Mouse (Mus musculus) liver, embryonic 12.5 days (tissue): ENCODE data around the gene CN725425. TPM values are rescaled to one million over a fixed set of nuclear protein-coding genes. Genes with fewer than 3 reads are reported as not detected.

Experiments
- ATAC-seq: fragments of 200-750 bp; cut with Nextera tagmentation; 2 replicates; pipeline ENCODE4 v1.8.0; 2017; ENCODE audit warnings: moderate number of reproducible peaks, mild to moderate bottlenecking, moderate library complexity
- H3K27ac ChIP-seq: fragments of 300-500 bp; sonication (generic); 2 replicates; pipeline ENCODE4 v1.5.1; 2016; ENCODE audit warnings: mild to moderate bottlenecking
- H3K27me3 ChIP-seq: fragments of 300-500 bp; sonication (generic); replicated peaks from 2 replicates; pipeline ENCODE4 v1.6.1; 2016; ENCODE audit warnings: mild to moderate bottlenecking, moderate library complexity
- H3K36me3 ChIP-seq: fragments of 300-500 bp; sonication (generic); 2 replicates; pipeline ENCODE4 v1.6.1; 2016; ENCODE audit warnings: mild to moderate bottlenecking, moderate library complexity
- H3K4me1 ChIP-seq: fragments of 300-500 bp; sonication (generic); 2 replicates; pipeline ENCODE4 v1.6.1; 2016
- H3K4me2 ChIP-seq: fragments of 300-500 bp; sonication (generic); 2 replicates; pipeline ENCODE4 v1.6.1; 2016; ENCODE audit warnings: mild to moderate bottlenecking, moderate library complexity
- H3K4me3 ChIP-seq: fragments of 300-500 bp; sonication (generic); 2 replicates; pipeline ENCODE4 v1.5.1; 2016; ENCODE audit warnings: mild to moderate bottlenecking, moderate library complexity
- H3K9ac ChIP-seq: fragments of 300-500 bp; sonication (generic); 2 replicates; pipeline ENCODE4 v1.6.1; 2016; ENCODE audit warnings: mild to moderate bottlenecking, moderate library complexity
- H3K9me3 ChIP-seq: fragments of 300-500 bp; sonication (generic); replicated peaks from 2 replicates; pipeline ENCODE4 v1.6.1; 2016; ENCODE audit warnings: mild to moderate bottlenecking, moderate library complexity
- WGBS: fragments of 180-500 bp; shearing (Covaris S2); methylation state at CpG from one replicate; pipeline ENCODE4 v1.1.7; 2016; ENCODE audit not compliant: insufficient replicate concordance; 5-methylcytosine and 5-hydroxymethylcytosine counted together
- polyA plus RNA-seq: library from polyadenylated mRNA; unstranded; fragments of >200 nt; fragmentation: Nextera tagmentation; extraction: Ambion mirVana; gene quantifications from 2 replicates; pipeline ENCODE4 v1.2.1, GENCODE M21; 2016

CN725425 gene
- polyA plus RNA-seq, 1 experiment from 2014 or later: not detected

GRCm38 (mm10) chr15:91179911-91180622 lies 19.2 kb upstream of the CN725425 start:
- Histone ChIP-seq H3K4me3 (no peak overlapping the region), H3K27me3 (no peaks in the 10 kb centered on the region), H3K9ac (no peak overlapping the region), H3K27ac (no peak overlapping the region), H3K9me3 (no peaks in the 10 kb centered on the region), H3K4me2 (no peak overlapping the region), H3K36me3 (no peaks in the 10 kb centered on the region), H3K4me1 (no peaks in the 10 kb centered on the region)
- 65% methylated on average over 15 of the region's 15 CpGs for WGBS
- ATAC-seq: no peak

GRCm38 (mm10) chr15:91186358-91186757 lies 12.9 kb upstream of the CN725425 start:
- Histone ChIP-seq H3K36me3 (no peaks in the 10 kb centered on the region), H3K4me1 (peaks cover 10% of the 10 kb centered on the region), H3K27me3 (no peaks in the 10 kb centered on the region), H3K9me3 (no peaks in the 10 kb centered on the region), H3K27ac (no peak overlapping the region), H3K4me2 (no peak overlapping the region), H3K9ac (no peak overlapping the region), H3K4me3 (no peak overlapping the region)
- 74% methylated on average over 6 of the region's 6 CpGs for WGBS
- ATAC-seq: no peak

- H3K36me3 ChIP-seq: no peaks in the 10 kb centered on the region
- H3K27me3 ChIP-seq: no peaks in the 10 kb centered on the region
- no peaks in the 10 kb centered on the region for H3K9me3 ChIP-seq
- H3K4me3 ChIP-seq: peak overlapping the region; percentile 60
- H3K4me1 ChIP-seq: peaks cover 39% of the 10 kb centered on the region
- ATAC-seq: no peak
- peak overlapping the region; percentile 79 for H3K4me2 ChIP-seq
- H3K9ac ChIP-seq: no peak overlapping the region
- no peak overlapping the region for H3K27ac ChIP-seq
- 55% methylated on average over 4 of the region's 4 CpGs for WGBS
Observed at GRCm38 (mm10) chr15:91190026-91190425, 9.3 kb upstream of the CN725425 start.

- Histone ChIP-seq H3K36me3 (no peaks in the 10 kb centered on the region), H3K27ac (0 out of 2 replicates have a peak overlapping the region, but pooled peaks have one; percentile 32), H3K9ac (0 out of 2 replicates have a peak overlapping the region, but pooled peaks have one; percentile 42), H3K4me2 (peak overlapping the region; percentile 79), H3K27me3 (no peaks in the 10 kb centered on the region), H3K9me3 (no peaks in the 10 kb centered on the region), H3K4me1 (peaks cover 39% of the 10 kb centered on the region), H3K4me3 (peak overlapping the region; percentile 60)
- ATAC-seq: no peak
- WGBS: 59% methylated on average over 17 of the region's 17 CpGs
Observed at GRCm38 (mm10) chr15:91190519-91191207, 8.6 kb upstream of the CN725425 start.

GRCm38 (mm10) chr15:91191412-91192222 lies 7.7 kb upstream of the CN725425 start, which contains the start of gene Abcd2:
Gene Abcd2 (minus strand): TSS chr15:91191799.
- Histone ChIP-seq H3K4me3 (peak within 1 kb of the TSS; percentile 60), H3K9me3 (no peaks in the 10 kb centered on the region), H3K27ac (peak within 1 kb of the TSS; percentile 69), H3K4me1 (peaks cover 39% of the 10 kb centered on the region), H3K27me3 (no peaks in the 10 kb centered on the region), H3K4me2 (peak within 1 kb of the TSS; percentile 79), H3K9ac (peak within 1 kb of the TSS; percentile 42), H3K36me3 (no peaks in the 10 kb centered on the region)
- peak; percentile 87 for ATAC-seq
- WGBS: 1% methylated on average over 22 of the region's 22 CpGs

- peaks cover 39% of the 10 kb centered on the region for H3K4me1 ChIP-seq
- peak overlapping the region; percentile 79 for H3K4me2 ChIP-seq
- peak overlapping the region; percentile 60 for H3K4me3 ChIP-seq
- no peaks in the 10 kb centered on the region for H3K9me3 ChIP-seq
- peak overlapping the region; percentile 42 for H3K9ac ChIP-seq
- ATAC-seq: peak; percentile 48
- H3K27me3 ChIP-seq: no peaks in the 10 kb centered on the region
- H3K27ac ChIP-seq: peak overlapping the region; percentile 69
- H3K36me3 ChIP-seq: no peaks in the 10 kb centered on the region
- 8% methylated on average over 7 of the region's 7 CpGs for WGBS
Observed at GRCm38 (mm10) chr15:91192223-91192598, 7.1 kb upstream of the CN725425 start.

GRCm38 (mm10) chr15:91200833-91201232 lies 1.5 kb downstream of the CN725425 start:
- no peaks in the 10 kb centered on the region for H3K4me1 ChIP-seq
- 67% methylated on average over 1 of the region's 1 CpGs for WGBS
- H3K4me2 ChIP-seq: no peak overlapping the region
- H3K36me3 ChIP-seq: no peaks in the 10 kb centered on the region
- H3K27me3 ChIP-seq: no peaks in the 10 kb centered on the region
- H3K9me3 ChIP-seq: no peaks in the 10 kb centered on the region
- ATAC-seq: no peak
- H3K27ac ChIP-seq: no peak overlapping the region
- no peak overlapping the region for H3K9ac ChIP-seq
- H3K4me3 ChIP-seq: no peak overlapping the region

GRCm38 (mm10) chr15:91202486-91202885 lies 3.2 kb downstream of the CN725425 start:
- Histone ChIP-seq H3K9me3 (no peaks in the 10 kb centered on the region), H3K36me3 (no peaks in the 10 kb centered on the region), H3K27ac (no peak overlapping the region), H3K9ac (no peak overlapping the region), H3K4me3 (no peak overlapping the region), H3K4me2 (no peak overlapping the region), H3K27me3 (no peaks in the 10 kb centered on the region), H3K4me1 (no peaks in the 10 kb centered on the region)
- no peak for ATAC-seq
- 82% methylated on average over 1 of the region's 1 CpGs for WGBS

- H3K36me3 ChIP-seq: no peaks in the 10 kb centered on the region
- H3K4me1 ChIP-seq: no peaks in the 10 kb centered on the region
- H3K27me3 ChIP-seq: no peaks in the 10 kb centered on the region
- H3K27ac ChIP-seq: no peak overlapping the region
- H3K4me2 ChIP-seq: no peak overlapping the region
- no peak overlapping the region for H3K4me3 ChIP-seq
- no peak overlapping the region for H3K9ac ChIP-seq
- 66% methylated on average over 3 of the region's 3 CpGs for WGBS
- no peaks in the 10 kb centered on the region for H3K9me3 ChIP-seq
- ATAC-seq: no peak
Observed at GRCm38 (mm10) chr15:91203521-91203920, 4.2 kb downstream of the CN725425 start.

GRCm38 (mm10) chr15:91206518-91206917 lies 7.2 kb downstream of the CN725425 start:
- H3K36me3 ChIP-seq: no peaks in the 10 kb centered on the region
- H3K4me3 ChIP-seq: no peak overlapping the region
- no peaks in the 10 kb centered on the region for H3K4me1 ChIP-seq
- no peaks in the 10 kb centered on the region for H3K9me3 ChIP-seq
- no peak for ATAC-seq
- no peak overlapping the region for H3K9ac ChIP-seq
- WGBS: 55% methylated on average over 5 of the region's 5 CpGs
- no peak overlapping the region for H3K27ac ChIP-seq
- no peak overlapping the region for H3K4me2 ChIP-seq
- no peaks in the 10 kb centered on the region for H3K27me3 ChIP-seq

- 46% methylated on average over 5 of the region's 5 CpGs for WGBS
Observed at GRCm38 (mm10) chr15:91237294-91237693, 38.0 kb downstream of the CN725425 start.

More at GRCm38 (mm10) chr15:91237294-91237693, 38.0 kb downstream of the CN725425 start:
- Histone ChIP-seq H3K36me3 (no peaks in the 10 kb centered on the region), H3K9ac (no peak overlapping the region), H3K4me3 (no peak overlapping the region), H3K27me3 (no peaks in the 10 kb centered on the region), H3K9me3 (no peaks in the 10 kb centered on the region), H3K4me1 (peaks cover 5% of the 10 kb centered on the region; the same call in 1 of the 2 replicates), H3K4me2 (no peak overlapping the region), H3K27ac (no peak overlapping the region)
- ATAC-seq: no peak
